Mouse (Mus musculus): ENCODE results near the gene Fthl17c. TPM values are rescaled to one million over a fixed set of nuclear protein-coding genes. Genes with fewer than 3 reads are reported as not detected.
"Not testable (repeated sequence)": the region's sequence is repeated elsewhere in the genome, so short reads cannot be mapped to it uniquely, and the experiment has no call there.

Gene Fthl17c
- total RNA-seq (2021) (not detected), polyA plus RNA-seq (2012; rRNA removed) (not detected in 2 replicates)
- long read RNA-seq, result 0 reads

DNA sequence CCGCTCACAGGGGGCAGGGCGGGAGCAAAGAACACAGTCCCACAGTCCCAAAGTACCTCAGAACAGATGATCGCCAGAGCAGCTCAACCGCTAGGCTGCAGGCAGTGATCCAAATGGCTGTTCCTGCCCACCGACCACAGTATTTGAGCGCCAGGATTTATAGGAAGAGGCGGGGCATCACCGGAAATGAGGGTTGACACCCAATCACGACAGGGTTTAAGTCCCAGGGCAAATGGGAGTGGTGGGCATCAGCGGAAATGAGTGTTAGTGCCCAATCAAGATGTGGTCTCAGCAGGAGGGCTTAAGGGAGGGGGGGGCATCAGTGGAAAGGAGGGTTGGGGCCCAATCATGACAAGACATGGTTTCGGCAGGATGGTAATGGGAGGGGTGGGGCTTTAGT, at the start of gene Fthl17c:
Fthl17c (minus strand) TSS at position 101 of the 400 bp plus-strand sequence.
- not testable (repeated sequence) for DNase-seq

DNA sequence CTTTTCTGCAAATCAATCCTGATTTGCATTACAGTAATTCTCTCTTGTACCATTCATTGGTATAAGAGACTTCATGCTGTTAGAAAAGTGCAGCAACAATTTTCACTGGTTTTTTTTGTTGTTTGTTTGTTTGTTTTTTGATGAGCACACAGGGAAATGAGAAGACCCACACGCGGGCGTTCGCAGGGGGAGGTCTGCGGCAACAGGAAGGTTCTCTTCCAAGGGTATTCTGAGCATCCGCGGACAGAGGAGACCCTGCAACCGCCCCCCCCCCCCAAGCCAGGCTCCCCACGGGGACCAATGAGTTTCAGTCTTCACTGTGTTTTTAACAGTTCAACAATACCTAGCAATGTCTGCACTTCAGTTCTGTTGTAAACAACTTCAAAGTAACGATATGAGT, 43.1 kb upstream of the Fthl17c start:
- DNase-seq, result no peak

DNA sequence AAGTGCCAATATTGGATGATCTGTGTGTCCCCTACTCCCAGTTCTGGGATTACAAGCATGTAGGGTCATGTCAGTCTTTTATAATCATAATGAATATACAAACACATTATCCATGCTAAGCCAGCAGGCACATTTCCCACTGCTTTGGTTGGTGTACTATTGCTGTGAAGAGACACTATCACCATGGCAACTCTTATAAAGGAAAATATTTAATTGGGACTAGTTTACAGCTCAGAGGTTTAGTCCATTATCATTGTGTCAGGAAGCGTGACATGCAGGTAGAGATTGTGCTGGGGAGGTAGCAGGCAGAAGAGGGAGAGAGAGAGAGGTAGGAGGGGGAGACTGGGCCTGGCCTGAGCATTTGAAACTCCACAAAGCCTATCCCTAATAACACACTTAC, 39.7 kb upstream of the Fthl17c start:
- DNase-seq, result no peak

DNA sequence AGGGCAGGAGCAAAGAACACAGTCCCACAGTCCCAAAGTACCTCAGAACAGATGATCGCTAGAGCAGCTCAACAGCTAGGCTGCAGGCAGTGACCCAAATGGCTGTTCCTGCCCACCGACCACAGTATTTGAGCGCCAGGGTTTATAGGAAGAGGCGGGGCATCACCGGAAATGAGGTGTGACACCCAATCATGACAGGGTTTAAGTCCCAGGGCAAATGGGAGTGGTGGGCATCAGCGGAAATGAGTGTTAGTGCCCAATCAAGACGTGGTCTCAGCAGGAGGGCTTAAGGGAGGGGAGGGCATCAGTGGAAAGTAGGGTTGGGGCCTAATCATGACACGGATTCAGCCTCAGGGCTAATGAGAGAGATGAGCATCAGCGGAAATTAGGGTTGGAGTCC, 10.3 kb upstream of the Fthl17c start, which contains the start of gene Fthl17d:
Fthl17d (minus strand) TSS at position 101 of the 400 bp plus-strand sequence.
- not testable (repeated sequence) for DNase-seq

DNA sequence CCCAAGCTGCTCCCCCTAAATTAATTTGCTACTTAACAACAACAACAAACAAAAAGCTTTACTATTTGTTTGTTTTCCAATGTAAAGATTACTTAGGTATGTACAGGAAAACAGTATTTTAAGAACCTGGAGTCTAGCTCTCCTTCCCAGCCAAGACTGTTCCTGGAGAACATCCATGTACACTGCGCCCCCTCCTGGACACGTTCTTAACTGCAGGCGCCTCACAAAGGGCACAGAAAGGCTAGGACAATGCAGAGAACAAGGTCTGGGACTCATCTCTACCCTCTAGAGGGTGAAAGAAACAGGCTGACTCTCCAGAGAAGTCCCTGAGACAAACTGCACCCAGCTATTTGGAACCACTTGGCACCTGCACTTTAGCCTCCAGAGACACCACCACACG, 11.7 kb downstream of the Fthl17c start:
- DNase-seq, result not testable (repeated sequence)

DNA sequence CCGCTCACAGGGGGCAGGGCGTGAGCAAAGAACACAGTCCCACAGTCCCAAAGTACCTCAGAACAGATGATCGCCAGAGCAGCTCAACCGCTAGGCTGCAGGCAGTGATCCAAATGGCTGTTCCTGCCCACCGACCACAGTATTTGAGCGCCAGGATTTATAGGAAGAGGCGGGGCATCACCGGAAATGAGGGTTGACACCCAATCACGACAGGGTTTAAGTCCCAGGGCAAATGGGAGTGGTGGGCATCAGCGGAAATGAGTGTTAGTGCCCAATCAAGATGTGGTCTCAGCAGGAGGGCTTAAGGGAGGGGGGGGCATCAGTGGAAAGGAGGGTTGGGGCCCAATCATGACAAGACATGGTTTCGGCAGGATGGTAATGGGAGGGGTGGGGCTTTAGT, 13.5 kb downstream of the Fthl17c start, which contains the start of gene Fthl17b:
Fthl17b (minus strand) TSS at position 101 of the 400 bp plus-strand sequence.
- not testable (repeated sequence) for DNase-seq

GRCm38 (mm10) chrX:8948130-8948805, 28.1 kb downstream of the Fthl17c start:
- peak; percentile 81 for DNase-seq

DNA sequence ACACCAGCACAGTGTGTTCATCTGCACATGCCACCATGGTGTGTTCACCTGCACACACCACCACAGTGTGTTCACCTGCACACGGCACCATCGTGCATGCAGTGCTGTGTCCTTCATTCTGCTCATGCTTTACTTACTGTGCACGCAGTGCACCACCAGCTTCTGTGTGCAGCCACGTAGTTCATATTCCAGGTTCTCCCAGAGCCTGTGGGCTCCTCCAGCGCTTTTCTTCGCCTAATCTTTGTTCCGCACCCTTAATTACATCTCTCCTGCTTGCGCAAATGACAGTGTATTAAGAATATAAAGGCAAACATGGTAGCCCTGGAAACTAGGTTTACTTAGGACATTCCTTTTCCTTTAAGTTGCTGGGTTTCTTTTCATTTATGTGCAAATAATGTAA, 32.3 kb downstream of the Fthl17c start:
- DNase-seq, result no peak

- no peak for DNase-seq
Measured at GRCm38 (mm10) chrX:8927308-8927707, 49.1 kb downstream of the Fthl17c start.

Other genes starting within 250 kb of the Fthl17c start
- gene Ssx9, start 228.1 kb downstream of the Fthl17c start, total RNA-seq (2021), result not detected
- not detected in 2 replicates for gene Ssx9, start 228.1 kb downstream of the Fthl17c start, polyA plus RNA-seq (2012; rRNA removed)
- gene Ssxb5, start 172.9 kb downstream of the Fthl17c start, total RNA-seq (2021), result not detected
- not detected in 2 replicates for gene Ssxb5, start 172.9 kb downstream of the Fthl17c start, polyA plus RNA-seq (2012; rRNA removed)
- gene Gm6592, start 132.6 kb downstream of the Fthl17c start, total RNA-seq (2021), result not detected
- gene Gm6592, start 132.6 kb downstream of the Fthl17c start, polyA plus RNA-seq (2012; rRNA removed), result not detected in 2 replicates
- gene Gm5751, start 102.3 kb downstream of the Fthl17c start, total RNA-seq (2021), result not detected
- gene Gm5751, start 102.3 kb downstream of the Fthl17c start, polyA plus RNA-seq (2012; rRNA removed), result not detected in 2 replicates
- 10 to 100 TPM in 1 of 2 experiments, 1 to 10 TPM in 1; 9.8 to 10.6 TPM for gene B630019K06Rik, start 84.2 kb downstream of the Fthl17c start, total RNA-seq (2021)
- 16.7 and 18.1 TPM in 2 replicates for gene B630019K06Rik, start 84.2 kb downstream of the Fthl17c start, polyA plus RNA-seq (2012; rRNA removed)
- not detected for gene Fthl17b, start 13.6 kb downstream of the Fthl17c start, total RNA-seq (2021)
- gene Fthl17b, start 13.6 kb downstream of the Fthl17c start, polyA plus RNA-seq (2012; rRNA removed), result not detected in 2 replicates
- gene Fthl17d, start 10.2 kb upstream of the Fthl17c start, total RNA-seq (2021), result not detected
- not detected in 2 replicates for gene Fthl17d, start 10.2 kb upstream of the Fthl17c start, polyA plus RNA-seq (2012; rRNA removed)
- gene Fthl17e, start 56.9 kb upstream of the Fthl17c start, total RNA-seq (2021), result not detected
- gene Fthl17e, start 56.9 kb upstream of the Fthl17c start, polyA plus RNA-seq (2012; rRNA removed), result not detected in 2 replicates
- gene Fthl17f, start 86.5 kb upstream of the Fthl17c start, total RNA-seq (2021), result not detected
- not detected in 2 replicates for gene Fthl17f, start 86.5 kb upstream of the Fthl17c start, polyA plus RNA-seq (2012; rRNA removed)
- gene 4930402K13Rik, start 128.0 kb upstream of the Fthl17c start, total RNA-seq (2021), result not detected
- not detected in 2 replicates for gene 4930402K13Rik, start 128.0 kb upstream of the Fthl17c start, polyA plus RNA-seq (2012; rRNA removed)
- 1 to 10 TPM; 2.4 TPM for gene Lancl3, start 223.3 kb upstream of the Fthl17c start, total RNA-seq (2021)
- gene Lancl3, start 223.3 kb upstream of the Fthl17c start, polyA plus RNA-seq (2012; rRNA removed), result 1.9 and 2.1 TPM in 2 replicates

Data from adrenal gland, adult 2 months (tissue).